Mouse (Mus musculus) lung, adult 2 months (tissue): ENCODE results near the gene Togaram2.

ENCODE experiments used
- CTCF ChIP-seq: fragments of 200-500 bp; IDR thresholded peaks from 2 replicates; pipeline ENCODE4 v1.5.1; 2011; ENCODE audit warnings: mild to moderate bottlenecking, low read length, control low read depth; ENCODE audit not compliant: insufficient read depth
- POLR2A ChIP-seq: fragments of 200-500 bp; IDR thresholded peaks from 2 replicates; pipeline ENCODE4 v1.6.1; 2011; ENCODE audit warnings: low read depth, mild to moderate bottlenecking, control low read depth, low read length, borderline replicate concordance; ENCODE audit errors: extremely low read depth

DNA sequence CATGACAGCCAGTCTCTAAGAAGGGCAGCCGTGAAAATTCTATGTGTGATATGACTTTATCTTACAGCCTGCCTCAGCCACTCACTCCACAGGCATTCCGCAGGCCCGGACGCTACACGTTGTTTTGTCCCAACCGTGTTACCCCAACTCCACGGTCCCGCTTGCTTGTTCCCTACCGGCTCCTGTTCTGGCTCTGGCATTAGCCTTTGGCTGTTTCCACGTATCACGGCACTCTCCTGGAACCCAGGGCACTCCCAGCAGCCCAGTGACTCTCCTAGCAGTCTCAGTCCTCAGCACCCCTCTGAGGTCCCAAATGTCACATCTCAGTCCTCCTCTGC lies 25.5 kb downstream of the Togaram2 start:
- no peak for TF ChIP-seq POLR2A
- TF ChIP-seq CTCF = no peak
